Mouse (Mus musculus): Measurements from ENCODE around the gene 9530053A07Rik.
A peak's percentile ranks its signal among the peaks of the same experiment; 100 is the strongest.
"Not testable (repeated sequence)": the region's sequence is repeated elsewhere in the genome, so short reads cannot be mapped to it uniquely, and the experiment has no call there.

Gene 9530053A07Rik

DNA sequence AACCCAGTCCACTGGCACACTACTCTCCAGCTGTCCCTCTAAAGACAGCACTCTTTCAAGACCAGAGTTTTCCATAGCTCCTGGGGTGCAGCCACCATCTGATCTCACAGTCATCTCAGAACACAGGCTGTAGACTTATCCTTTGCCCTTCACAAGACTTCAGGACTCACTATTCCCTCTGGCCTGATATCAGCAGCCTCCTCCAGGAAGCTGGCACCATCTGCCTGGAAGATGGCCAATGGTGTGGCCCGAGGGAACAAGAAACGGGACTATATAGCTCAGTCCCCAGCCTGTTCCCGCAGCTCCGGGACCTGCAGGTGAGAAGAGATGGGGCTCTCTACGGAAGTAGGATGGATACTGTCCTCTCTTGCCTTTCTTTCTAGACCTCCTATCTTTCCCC lies at the start of gene 9530053A07Rik:
Gene 9530053A07Rik, plus strand, starts transcription at position 301 of the 400 bp plus-strand sequence.
- no peak for DNase-seq (ENCODE audit: low spot score in 2 of 2)

DNA sequence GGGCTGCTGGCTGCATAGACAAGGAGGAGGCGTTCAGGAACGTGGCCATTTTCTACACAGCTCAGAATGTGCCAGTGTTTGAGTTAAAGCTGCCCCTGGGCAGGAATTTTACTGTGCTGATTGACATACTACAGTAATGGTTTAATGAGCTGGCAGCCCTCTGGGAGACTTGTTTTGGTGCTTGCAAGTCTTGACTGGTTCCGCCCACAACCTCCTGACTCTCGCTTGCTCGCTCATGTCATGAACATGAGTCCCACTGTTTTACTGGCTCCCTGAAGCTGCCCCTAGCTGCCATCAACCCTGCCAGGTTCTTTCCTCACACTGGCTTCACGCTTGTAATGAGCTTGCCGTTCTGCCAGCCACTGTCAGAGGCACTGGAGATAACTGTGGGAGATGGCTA lies 45.1 kb upstream of the 9530053A07Rik start:
- DNase-seq (ENCODE audit: low spot score in 2 of 2): no peak

DNA sequence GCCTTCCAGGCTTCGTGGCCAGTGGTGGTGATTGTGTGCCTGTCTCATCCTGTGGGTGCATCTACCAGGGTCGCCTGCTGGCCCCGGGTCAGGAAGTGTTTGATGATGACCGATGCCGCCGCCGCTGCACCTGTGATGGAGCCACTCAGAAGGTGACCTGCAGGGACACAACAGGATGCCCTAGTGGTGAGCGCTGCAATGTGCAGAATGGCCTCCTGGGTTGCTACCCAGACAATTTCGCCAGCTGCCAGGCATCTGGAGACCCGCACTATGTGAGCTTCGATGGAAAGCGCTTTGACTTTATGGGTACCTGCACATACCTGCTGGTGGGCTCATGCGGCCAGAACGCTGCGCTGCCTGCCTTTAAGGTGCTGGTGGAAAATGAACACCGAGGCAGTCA lies 43.0 kb upstream of the 9530053A07Rik start:
- no peak for DNase-seq (ENCODE audit: low spot score in 2 of 2)

DNA sequence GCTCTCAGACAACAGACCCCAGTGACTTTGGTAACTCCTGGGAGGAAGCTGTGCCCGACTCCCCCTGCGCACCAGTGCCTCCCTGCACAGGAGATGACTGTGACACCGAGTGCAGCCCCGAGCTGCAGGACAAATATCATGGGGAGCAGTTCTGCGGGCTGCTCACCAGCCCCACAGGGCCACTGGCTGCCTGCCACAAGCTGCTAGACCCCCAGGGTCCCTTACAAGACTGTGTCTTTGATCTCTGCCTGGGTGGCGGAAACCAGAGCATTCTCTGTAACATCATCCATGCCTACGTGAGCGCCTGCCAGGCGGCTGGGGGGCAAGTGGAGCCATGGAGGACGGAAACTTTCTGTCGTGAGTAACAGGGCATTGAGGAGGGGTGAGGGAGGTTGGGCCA lies 35.7 kb upstream of the 9530053A07Rik start:
- DNase-seq (ENCODE audit: low spot score in 2 of 2): no peak

GRCm38 (mm10) chr7:28099101-28099500 lies 30.2 kb upstream of the 9530053A07Rik start:
- no peak for DNase-seq (ENCODE audit: low spot score in 2 of 2)

GRCm38 (mm10) chr7:28100596-28101590 lies 28.4 kb upstream of the 9530053A07Rik start:
- DNase-seq (ENCODE audit: low spot score in 2 of 2): peak in 1 of 2 experiments; percentile 22

DNA sequence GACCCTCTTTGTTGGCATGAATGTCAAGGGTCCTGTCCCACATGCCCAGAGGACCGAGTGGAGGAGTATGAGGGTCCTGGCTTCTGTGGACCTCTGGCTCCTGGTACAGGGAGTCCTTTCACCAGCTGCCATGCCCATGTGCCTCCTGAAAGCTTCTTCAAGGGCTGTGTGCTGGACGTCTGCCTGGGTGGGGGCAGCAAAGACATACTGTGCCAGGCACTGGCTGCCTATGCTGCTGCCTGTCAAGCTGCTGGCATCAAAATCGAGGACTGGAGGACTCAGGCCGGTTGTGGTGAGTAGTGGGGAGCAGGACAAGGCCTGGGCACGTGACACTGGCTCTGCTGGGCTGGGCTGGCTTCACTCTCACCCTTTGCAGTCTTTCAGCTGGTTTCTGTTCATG lies 26.3 kb upstream of the 9530053A07Rik start:
- DNase-seq (ENCODE audit: low spot score in 2 of 2): not testable (repeated sequence)

DNA sequence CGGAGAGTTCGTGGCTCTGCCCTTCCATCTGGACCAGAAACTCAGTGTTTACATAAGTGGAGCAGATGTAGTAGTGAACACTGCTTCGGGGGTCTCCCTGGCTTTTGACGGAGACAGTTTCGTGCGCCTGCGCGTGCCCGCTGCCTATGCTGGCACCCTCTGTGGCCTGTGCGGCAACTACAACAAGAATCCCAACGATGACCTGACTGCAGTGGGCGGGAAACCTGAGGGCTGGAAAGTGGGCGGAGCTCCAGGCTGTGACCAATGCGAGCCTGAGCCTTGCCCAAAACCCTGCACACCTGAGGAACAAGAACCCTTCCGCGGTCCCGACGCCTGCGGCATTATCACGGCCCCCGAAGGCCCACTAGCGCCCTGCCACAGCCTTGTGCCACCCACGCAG lies 24.6 kb upstream of the 9530053A07Rik start:
- no peak for DNase-seq (ENCODE audit: low spot score in 2 of 2)

DNA sequence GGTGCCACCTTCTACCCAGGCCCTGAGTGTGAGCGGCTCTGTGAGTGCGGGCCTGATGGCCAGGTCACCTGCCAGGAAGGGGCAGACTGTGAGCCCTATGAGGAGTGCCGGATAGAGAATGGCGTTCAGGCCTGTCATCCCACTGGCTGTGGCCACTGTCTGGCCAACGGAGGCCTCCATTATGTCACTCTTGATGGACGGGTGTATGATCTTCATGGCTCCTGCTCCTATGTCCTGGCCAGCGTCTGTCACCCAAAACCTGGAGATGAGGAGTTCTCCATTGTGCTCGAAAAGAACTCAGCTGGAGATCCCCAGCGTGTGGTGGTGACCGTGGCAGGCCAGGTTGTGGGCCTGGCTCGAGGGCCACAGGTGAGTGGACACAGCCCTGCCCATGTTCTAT lies 23.0 kb upstream of the 9530053A07Rik start:
- DNase-seq (ENCODE audit: low spot score in 2 of 2): no peak

GRCm38 (mm10) chr7:28114648-28115047 lies 14.6 kb upstream of the 9530053A07Rik start:
- DNase-seq (ENCODE audit: low spot score in 2 of 2): no peak

DNA sequence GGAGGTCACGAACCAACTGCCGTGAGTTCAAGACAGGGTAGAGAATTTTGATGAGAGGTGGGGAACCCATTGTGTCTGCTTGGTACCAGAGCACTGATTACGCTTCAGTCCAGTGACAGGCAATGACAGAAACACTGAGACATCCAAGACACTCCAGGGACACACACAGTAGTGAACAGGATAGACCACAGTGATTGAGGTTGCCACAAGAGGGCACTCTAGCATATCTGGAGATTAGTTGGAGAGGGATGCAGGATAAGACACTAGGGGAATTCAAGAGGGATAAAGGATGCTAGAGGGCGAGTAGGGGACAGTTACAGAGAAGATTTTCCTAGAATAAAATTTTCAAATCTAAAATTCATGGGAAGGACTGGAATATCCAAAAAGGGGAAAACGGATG lies 8.3 kb downstream of the 9530053A07Rik start:
- DNase-seq (ENCODE audit: low spot score in 2 of 2): no peak

DNA sequence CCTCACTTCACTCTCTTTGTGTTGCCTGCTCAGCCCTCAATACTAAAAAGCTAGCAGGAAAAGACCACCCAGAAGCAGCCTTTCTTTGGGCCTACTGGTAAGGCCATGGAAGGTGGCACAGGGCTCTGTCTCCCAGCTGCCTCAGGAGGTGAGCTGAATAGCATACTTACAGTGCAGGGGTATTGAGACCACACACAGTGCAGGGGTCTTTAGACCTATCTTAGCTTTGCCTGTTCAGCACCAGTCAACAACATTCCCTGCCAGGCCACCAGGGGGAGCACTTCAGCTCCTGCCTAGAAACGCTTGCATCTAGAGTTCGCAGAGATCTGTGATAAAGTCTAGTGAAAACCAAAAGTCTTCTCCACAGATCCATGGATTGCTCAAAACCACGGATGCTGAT lies 19.0 kb downstream of the 9530053A07Rik start:
- DNase-seq (ENCODE audit: low spot score in 2 of 2): peak; percentile 49 to 69

DNA sequence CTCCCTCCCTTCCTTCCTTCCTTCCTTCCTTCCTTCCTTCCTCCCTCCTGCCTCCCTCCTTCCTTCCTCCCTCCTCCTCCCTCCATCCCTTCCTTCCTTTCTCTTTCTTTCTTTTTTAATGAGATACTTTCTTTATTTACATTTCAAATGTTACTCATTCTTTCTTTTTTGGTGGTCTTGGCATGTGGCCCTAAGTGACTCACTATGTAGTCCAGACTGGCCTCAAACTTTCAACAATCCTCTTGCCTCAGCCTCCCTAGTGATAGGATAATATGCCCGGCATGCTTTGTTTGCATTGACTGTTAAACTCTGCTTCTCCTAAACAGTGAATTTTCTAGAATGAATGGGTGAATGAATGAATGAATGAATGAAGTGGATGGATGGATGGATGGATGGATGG lies 20.6 kb downstream of the 9530053A07Rik start:
- DNase-seq (ENCODE audit: low spot score in 2 of 2): no peak

GRCm38 (mm10) chr7:28151584-28152221 lies 22.4 kb downstream of the 9530053A07Rik start:
- DNase-seq (ENCODE audit: low spot score in 2 of 2): peak; percentile 12 to 53

- DNase-seq (ENCODE audit: low spot score in 2 of 2): not testable (repeated sequence)
Observed at GRCm38 (mm10) chr7:28153595-28153994, 24.3 kb downstream of the 9530053A07Rik start.

- no peak for DNase-seq (ENCODE audit: low spot score in 2 of 2)
Observed at GRCm38 (mm10) chr7:28159292-28159691, 30.0 kb downstream of the 9530053A07Rik start.

DNA sequence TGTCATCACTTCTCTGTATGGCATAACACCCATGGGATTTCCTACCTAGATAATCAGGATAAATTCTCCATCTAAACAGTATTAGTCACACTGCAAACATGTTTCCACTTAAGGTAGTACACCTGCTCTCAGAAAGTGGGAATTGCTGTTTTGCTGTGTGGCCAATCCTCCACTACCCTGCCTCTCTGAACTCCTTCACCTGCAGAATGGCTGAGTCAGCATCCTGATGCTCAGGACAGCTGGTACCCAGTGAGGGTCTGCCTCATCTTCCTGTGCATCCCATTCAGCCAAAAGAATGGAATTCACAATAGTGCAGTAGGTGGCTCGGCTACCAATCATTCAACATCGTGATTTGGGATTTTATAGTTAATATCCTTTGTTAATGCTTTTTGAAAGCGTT lies 30.6 kb downstream of the 9530053A07Rik start:
- no peak for DNase-seq (ENCODE audit: low spot score in 2 of 2)

DNA sequence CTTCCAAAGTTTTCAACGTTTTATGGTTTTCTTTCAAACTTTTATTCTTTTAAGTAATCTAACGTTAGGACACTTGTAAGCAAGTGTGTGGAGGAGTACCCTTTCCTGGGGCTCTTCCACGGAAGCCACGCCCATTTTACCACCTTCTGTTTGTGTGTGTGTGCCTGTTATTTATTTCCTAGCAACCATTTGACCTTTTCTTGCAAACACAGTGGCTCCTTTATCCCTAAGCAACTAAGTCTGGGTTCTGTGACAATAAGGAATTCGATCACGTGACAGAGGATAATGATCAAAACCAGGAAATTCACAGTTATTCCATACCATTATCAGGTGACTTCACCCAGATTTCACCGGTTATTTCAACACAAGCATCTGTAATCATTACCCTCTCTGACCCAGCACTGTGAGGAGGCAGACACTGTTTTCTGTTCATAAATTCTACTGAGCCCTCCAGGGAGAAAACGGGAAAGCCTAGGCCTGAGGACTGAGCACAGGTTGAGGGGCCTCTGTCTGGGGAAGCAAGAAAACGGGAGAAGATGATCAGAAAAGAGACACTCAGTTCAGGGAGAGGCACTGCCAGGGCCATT lies 32.0 kb downstream of the 9530053A07Rik start:
- DNase-seq (ENCODE audit: low spot score in 2 of 2): no peak

DNA sequence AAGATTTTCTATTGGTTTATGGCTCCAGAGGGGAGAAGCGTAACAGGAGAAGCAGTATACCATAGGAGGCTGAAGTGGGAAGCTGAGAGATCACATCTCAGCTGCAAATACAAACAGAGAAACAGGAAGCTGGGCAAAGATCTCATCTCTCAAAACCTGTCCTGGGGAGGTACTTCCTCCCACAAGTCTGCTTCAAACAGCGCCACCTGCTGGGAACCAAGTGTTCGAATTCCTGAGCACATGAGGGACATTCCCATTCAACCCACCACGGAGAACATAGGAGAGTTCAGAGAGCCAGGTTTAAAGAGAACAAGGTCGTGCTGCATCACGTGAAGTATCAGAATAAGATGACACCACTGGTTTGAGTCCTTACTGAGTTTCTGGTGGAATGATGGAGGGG lies 36.1 kb downstream of the 9530053A07Rik start:
- DNase-seq (ENCODE audit: low spot score in 2 of 2): no peak

GRCm38 (mm10) chr7:28168320-28169115 lies 39.3 kb downstream of the 9530053A07Rik start:
- DNase-seq (ENCODE audit: low spot score in 2 of 2): peak; percentile 65 to 77
